Mouse (Mus musculus) ES-Bruce4 (cell line): ENCODE measurements around the gene Ccdc137. TPM values are rescaled to one million over a fixed set of nuclear protein-coding genes. Genes with fewer than 3 reads are reported as not detected.

Source experiments
- H3K27ac ChIP-seq: 2 replicates; pipeline ENCODE4 v1.5.1; 2012; ENCODE audit warnings: low read length, inconsistent platforms; ENCODE audit not compliant: insufficient read depth
- H3K27me3 ChIP-seq: 2 replicates; pipeline ENCODE4 v1.6.1; 2012; ENCODE audit warnings: mild to moderate bottlenecking, low read length, inconsistent platforms; ENCODE audit not compliant: control insufficient read depth, poor library complexity, insufficient read depth, severe bottlenecking
- H3K36me3 ChIP-seq: 2 replicates; pipeline ENCODE4 v1.6.1; 2012; ENCODE audit warnings: inconsistent platforms, mild to moderate bottlenecking, low read length, moderate library complexity; ENCODE audit not compliant: control insufficient read depth, poor library complexity, insufficient read depth, severe bottlenecking
- H3K4me1 ChIP-seq: one replicate; pipeline ENCODE4 v1.8.1; 2011; ENCODE audit warnings: low read length; ENCODE audit not compliant: control insufficient read depth, insufficient read depth
- H3K4me3 ChIP-seq: 2 replicates; pipeline ENCODE4 v1.5.1; 2011; ENCODE audit warnings: low read depth, mild to moderate bottlenecking, low read length
- H3K9ac ChIP-seq: 2 replicates; pipeline ENCODE4 v1.6.1; 2012; ENCODE audit warnings: low read depth, mild to moderate bottlenecking, inconsistent platforms; ENCODE audit not compliant: poor library complexity, severe bottlenecking
- H3K9me3 ChIP-seq: replicated peaks from 2 replicates; pipeline ENCODE4 v1.6.1; 2012; ENCODE audit warnings: mild to moderate bottlenecking, low read length, inconsistent platforms; ENCODE audit not compliant: control insufficient read depth, poor library complexity, insufficient read depth, severe bottlenecking
- CTCF ChIP-seq: IDR thresholded peaks from one replicate; pipeline ENCODE4 v1.8.1; 2011; ENCODE audit warnings: low read depth, low read length
- EP300 ChIP-seq: IDR thresholded peaks from 2 replicates; pipeline ENCODE4 v1.6.1; 2011; ENCODE audit warnings: low read depth, low read length; ENCODE audit not compliant: insufficient read depth
- POLR2A ChIP-seq: IDR thresholded peaks from one replicate; pipeline ENCODE4 v1.8.1; 2011; ENCODE audit warnings: low read length; ENCODE audit not compliant: insufficient read depth
- polyA plus RNA-seq: library from polyadenylated mRNA; stranded (reverse); fragments of >200 nt; gene quantifications from 2 replicates; pipeline ENCODE4 v1.2.4, GENCODE M21; 2011; ENCODE audit warnings: low read depth; ENCODE audit not compliant: missing spikeins, insufficient read depth, insufficient read length

The Ccdc137 gene
- polyA plus RNA-seq, 1 experiment = 16.1 TPM

DNA sequence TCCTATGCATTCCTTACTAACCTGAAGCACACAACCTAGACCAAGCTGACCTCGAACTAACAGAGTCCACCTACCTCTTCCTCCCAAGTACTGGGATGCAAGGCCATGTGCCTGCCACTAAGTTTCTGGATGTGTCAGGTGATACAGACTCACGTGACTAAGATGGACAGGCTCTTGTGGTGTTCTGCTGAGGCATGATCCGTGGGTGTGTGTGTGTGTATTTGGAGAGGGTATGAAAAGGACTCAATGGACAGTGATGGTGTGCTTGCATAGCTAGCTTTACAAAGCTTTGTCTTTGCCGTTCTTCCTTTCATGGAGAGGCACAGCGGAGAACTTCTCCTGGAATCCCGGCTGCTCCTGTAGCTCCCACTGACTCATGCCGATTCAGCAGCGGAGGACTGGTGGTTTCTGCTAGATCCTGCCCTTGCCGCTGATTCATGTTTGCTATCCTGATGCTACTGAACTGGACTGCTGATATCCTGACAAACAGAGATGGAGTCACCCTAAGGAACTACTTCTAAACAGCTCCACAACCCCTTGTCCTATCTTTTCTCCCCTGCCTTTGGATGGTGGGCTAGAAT, 50.5 kb downstream of the Ccdc137 start:
- no peaks in the 10 kb centered on the region for H3K36me3 ChIP-seq
- H3K27ac ChIP-seq = no peak overlapping the region
- no peaks in the 10 kb centered on the region for H3K4me1 ChIP-seq
- H3K27me3 ChIP-seq = no peaks in the 10 kb centered on the region
- no peak overlapping the region for H3K9ac ChIP-seq
- TF ChIP-seq POLR2A (no peak), CTCF (no peak), EP300 (no peak)
- no peak overlapping the region for H3K4me3 ChIP-seq
- no peaks in the 10 kb centered on the region for H3K9me3 ChIP-seq

DNA sequence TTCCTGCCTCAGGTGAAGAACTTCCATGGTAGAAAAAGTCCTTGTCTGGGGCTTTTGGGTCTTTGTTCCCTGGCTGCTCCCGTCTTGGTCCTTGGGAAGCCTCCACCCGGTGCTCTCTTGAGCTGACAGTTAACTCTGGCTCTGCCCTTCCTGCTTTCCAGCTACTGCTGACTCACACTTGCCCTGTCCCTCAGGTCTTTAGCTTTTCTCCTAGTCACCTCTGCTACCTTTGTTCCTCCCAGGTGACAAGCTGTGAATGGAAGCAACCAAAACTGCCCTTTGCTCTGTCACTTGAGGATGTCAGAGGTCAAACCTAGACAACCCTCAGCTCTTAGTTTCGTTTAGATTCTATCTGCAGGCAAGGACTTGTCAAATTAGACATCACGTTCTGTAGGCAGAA, 52.0 kb downstream of the Ccdc137 start:
- no peaks in the 10 kb centered on the region for H3K36me3 ChIP-seq
- no peaks in the 10 kb centered on the region for H3K9me3 ChIP-seq
- no peak overlapping the region for H3K27ac ChIP-seq
- H3K27me3 ChIP-seq = no peaks in the 10 kb centered on the region
- H3K9ac ChIP-seq = no peak overlapping the region
- H3K4me3 ChIP-seq = no peak overlapping the region
- no peaks in the 10 kb centered on the region for H3K4me1 ChIP-seq
- TF ChIP-seq EP300 (no peak), POLR2A (no peak), CTCF (no peak)

DNA sequence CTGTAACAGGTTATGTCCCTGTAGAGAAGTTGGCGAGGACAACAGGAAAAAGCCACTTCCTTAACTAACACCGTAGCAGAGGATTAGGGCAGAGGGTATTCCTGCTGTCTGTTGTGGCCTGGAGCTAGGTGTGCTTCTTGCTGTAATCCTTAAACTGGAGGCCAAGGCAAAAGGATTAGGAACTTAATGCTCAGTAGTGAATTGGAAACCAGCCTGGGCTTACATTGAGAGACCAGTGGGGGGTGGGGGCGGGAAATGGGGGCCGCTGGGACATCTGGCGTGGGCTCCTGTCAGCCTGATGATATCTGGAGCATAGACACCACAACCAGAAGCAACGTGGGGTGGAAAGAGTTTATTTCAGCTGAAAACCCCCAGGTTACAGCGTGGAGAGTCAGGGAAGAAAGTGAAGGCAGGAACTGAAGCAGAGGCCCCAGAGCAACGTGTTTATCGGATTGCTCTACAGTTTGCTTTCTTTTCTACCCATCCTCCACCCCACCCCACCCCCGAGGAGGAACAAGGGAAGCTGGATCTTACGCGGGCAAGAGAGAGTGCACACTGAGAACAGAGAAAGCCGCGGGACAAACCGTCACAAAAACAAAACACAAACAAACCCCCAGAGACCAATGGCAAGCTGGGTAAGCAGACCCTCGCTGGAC, 52.6 kb downstream of the Ccdc137 start:
- TF ChIP-seq POLR2A = no peak
- TF ChIP-seq CTCF = no peak
- no peak for TF ChIP-seq EP300
- H3K4me1 ChIP-seq = no peaks in the 10 kb centered on the region
- H3K36me3 ChIP-seq = no peaks in the 10 kb centered on the region
- H3K27ac ChIP-seq = no peak overlapping the region
- H3K9me3 ChIP-seq = no peaks in the 10 kb centered on the region
- H3K27me3 ChIP-seq = no peaks in the 10 kb centered on the region
- peak overlapping the region; percentile 24; the same call in 1 of the 2 replicates for H3K9ac ChIP-seq
- H3K4me3 ChIP-seq = no peak overlapping the region

DNA sequence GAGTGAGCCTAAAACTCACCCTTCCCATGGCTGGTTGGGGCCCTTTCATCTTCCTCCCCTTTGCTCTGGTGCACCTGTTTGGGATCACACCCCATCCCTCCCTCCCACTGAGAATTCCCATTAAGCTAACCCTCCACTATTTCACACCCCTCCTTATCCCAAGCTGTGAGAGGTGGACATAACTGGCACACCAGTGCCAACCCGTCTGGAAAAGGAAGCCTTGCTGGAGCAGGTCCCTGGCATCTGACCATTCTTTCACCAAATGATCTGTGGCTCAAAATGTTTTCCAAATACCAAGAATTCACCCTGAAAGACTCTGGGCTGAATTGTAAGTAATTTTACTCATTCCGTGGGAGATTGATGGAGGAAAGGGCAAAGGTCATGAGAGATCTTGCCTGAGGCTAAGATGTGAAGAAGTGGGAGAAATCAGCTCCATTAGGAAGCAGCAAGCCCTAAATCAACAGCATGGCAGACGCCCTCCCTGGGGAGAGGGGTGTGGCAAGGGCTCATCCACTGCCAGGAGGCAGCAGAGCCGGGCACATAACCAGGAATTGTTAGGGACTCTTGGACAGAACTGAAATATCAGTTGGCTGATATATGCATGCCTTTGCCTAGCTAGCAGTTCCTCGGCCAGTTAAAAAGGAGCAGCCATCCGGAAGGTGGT, 55.0 kb downstream of the Ccdc137 start:
- Histone ChIP-seq H3K27me3 (no peaks in the 10 kb centered on the region), H3K4me1 (no peaks in the 10 kb centered on the region), H3K9me3 (no peaks in the 10 kb centered on the region), H3K4me3 (no peak overlapping the region), H3K9ac (no peak overlapping the region), H3K36me3 (no peaks in the 10 kb centered on the region), H3K27ac (no peak overlapping the region)
- no peak for TF ChIP-seq EP300
- no peak for TF ChIP-seq POLR2A
- TF ChIP-seq CTCF = no peak

Other genes starting within 250 kb of the Ccdc137 start
- 21.2 and 21.6 TPM in 2 replicates for gene Bahcc1, start 225.2 kb upstream of the Ccdc137 start, polyA plus RNA-seq
- 2,484 and 2,505 TPM in 2 replicates for gene Actg1, start 109.6 kb upstream of the Ccdc137 start, polyA plus RNA-seq
- not detected in 2 replicates for gene Fscn2, start 96.6 kb upstream of the Ccdc137 start, polyA plus RNA-seq
- 13.2 and 15.2 TPM in 2 replicates for gene Faap100, start 79.4 kb upstream of the Ccdc137 start, polyA plus RNA-seq
- 66.9 and 77.2 TPM in 2 replicates for gene Nploc4, start 20.4 kb upstream of the Ccdc137 start, polyA plus RNA-seq
- gene Tspan10, start 15.5 kb upstream of the Ccdc137 start, polyA plus RNA-seq = not detected in 2 replicates
- gene Pde6g, start 4.6 kb upstream of the Ccdc137 start, polyA plus RNA-seq = 0.93 and 1.0 TPM in 2 replicates
- gene Oxld1, start within 50 bp of the Ccdc137 start, polyA plus RNA-seq = 5.8 and 6.1 TPM in 2 replicates
- gene Arl16, start 9.5 kb downstream of the Ccdc137 start, polyA plus RNA-seq = 10.7 and 11.0 TPM in 2 replicates
- gene Mrpl12, start 26.5 kb downstream of the Ccdc137 start, polyA plus RNA-seq = 83.6 and 90.5 TPM in 2 replicates
- 8.3 TPM in 2 replicates for gene Slc25a10, start 33.7 kb downstream of the Ccdc137 start, polyA plus RNA-seq
- 0.65 TPM in 1 of 2 replicates, not detected in the other for gene Gcgr, start 72.6 kb downstream of the Ccdc137 start, polyA plus RNA-seq
- gene Mcrip1, start 91.6 kb downstream of the Ccdc137 start, polyA plus RNA-seq = 46.4 and 53.4 TPM in 2 replicates
- not detected in 2 replicates for gene Ppp1r27, start 93.0 kb downstream of the Ccdc137 start, polyA plus RNA-seq
- 326 and 338 TPM in 2 replicates for gene P4hb, start 115.1 kb downstream of the Ccdc137 start, polyA plus RNA-seq
- gene Arhgdia, start 123.5 kb downstream of the Ccdc137 start, polyA plus RNA-seq = 269 and 298 TPM in 2 replicates
- 229 and 242 TPM in 2 replicates for gene Alyref, start 140.2 kb downstream of the Ccdc137 start, polyA plus RNA-seq
- 84.0 and 100 TPM in 2 replicates for gene Anapc11, start 140.3 kb downstream of the Ccdc137 start, polyA plus RNA-seq
- gene Npb, start 150.4 kb downstream of the Ccdc137 start, polyA plus RNA-seq = not detected in 2 replicates
- 37.0 and 39.6 TPM in 2 replicates for gene Pcyt2, start 159.8 kb downstream of the Ccdc137 start, polyA plus RNA-seq
- gene Sirt7, start 167.1 kb downstream of the Ccdc137 start, polyA plus RNA-seq = 10.8 and 11.1 TPM in 2 replicates
- 48.0 and 53.0 TPM in 2 replicates for gene Mafg, start 175.5 kb downstream of the Ccdc137 start, polyA plus RNA-seq
- gene Pycr1, start 185.7 kb downstream of the Ccdc137 start, polyA plus RNA-seq = 41.7 and 55.3 TPM in 2 replicates
- gene Myadml2, start 190.0 kb downstream of the Ccdc137 start, polyA plus RNA-seq = not detected in 2 replicates
- 2.3 and 5.1 TPM in 2 replicates for gene Notum, start 203.1 kb downstream of the Ccdc137 start, polyA plus RNA-seq
- 46.5 and 50.8 TPM in 2 replicates for gene Aspscr1, start 214.9 kb downstream of the Ccdc137 start, polyA plus RNA-seq